Mouse (Mus musculus): ENCODE measurements at regions not wholly inside any gene's neighbourhood (a gene's known extent, or its start where the extent isn't known, plus 50 kb on each side); places are given as distances from the start of the nearest gene placed in this dataset.

GRCm38 (mm10) chr1:88575291-88575690 lies 65.4 kb upstream of the Glrp1 start:
- TF ChIP-seq RCOR1 (conservative IDR thresholded peaks at IDR 0.05; ENCODE audit: low read depth, low read length) (no peak), UBTF (IDR thresholded peaks at IDR 0.05; ENCODE audit: low read depth, low read length) (no peak), MAX (IDR thresholded peaks at IDR 0.05; ENCODE audit: low read length) (no peak), ZKSCAN1 (IDR thresholded peaks at IDR 0.05; ENCODE audit: borderline replicate concordance, low read depth, low read length) (no peak)
- H3K27me3 ChIP-seq (replicated peaks) = no peaks in the 10 kb centered on the region
- no peaks in the 10 kb centered on the region for H3K79me2 ChIP-seq (replicated peaks; ENCODE audit: control insufficient read depth, extremely low read depth, insufficient read depth, poor library complexity, severe bottlenecking)
- no peak overlapping the region for H3K4me2 ChIP-seq (ENCODE audit: insufficient read depth, low read depth, poor library complexity, severe bottlenecking)
- H3K36me3 ChIP-seq (replicated peaks in 1 of 2; ENCODE audit: control insufficient read depth in 1 of 2, insufficient read depth in 1 of 2, low read length in 1 of 2) = no peaks in the 10 kb centered on the region
- in situ Hi-C loops (cut with MboI; ENCODE audit: low pct_ligation_motif_present, low pct_unique_long_range_greater_than_20kb, low sequenced_read_pairs) (no loop called here), dilution Hi-C loops (cut with MboI; ENCODE audit: extremely low pct_ligation_motif_present, extremely low pct_unique_long_range_greater_than_20kb, low sequenced_read_pairs) (no loop called here)
- H3K4me3 ChIP-seq (replicated peaks in 1 of 3; ENCODE audit: low read depth in 2 of 3, low read length in 2 of 3, poor library complexity in 1 of 3) = no peak overlapping the region
- H3K9me3 ChIP-seq (replicated peaks; ENCODE audit: low read length) = peaks cover 32% of the 10 kb centered on the region
- DNase-seq (ENCODE audit: extremely low read depth) = no peak
- no peak overlapping the region for H3K9ac ChIP-seq (ENCODE audit: insufficient read depth, low read depth)
- H3K4me1 ChIP-seq (ENCODE audit: control insufficient read depth in 1 of 2, insufficient read depth in 2 of 2) = 0 out of 4 replicates have a peak, but pooled peaks cover 3 to 4% of the 10 kb centered on the region in 2 experiments
- no peak overlapping the region for H3K27ac ChIP-seq (ENCODE audit: insufficient read depth, low read depth)

- no peaks in the 10 kb centered on the region for H3K79me2 ChIP-seq (replicated peaks; ENCODE audit: control insufficient read depth, extremely low read depth, insufficient read depth, poor library complexity, severe bottlenecking)
- H3K36me3 ChIP-seq (replicated peaks in 1 of 2; ENCODE audit: control insufficient read depth in 1 of 2, insufficient read depth in 1 of 2, low read length in 1 of 2) = no peaks in the 10 kb centered on the region
- dilution Hi-C loops (cut with MboI; ENCODE audit: extremely low pct_ligation_motif_present, extremely low pct_unique_long_range_greater_than_20kb, low sequenced_read_pairs) = no loop called here
These were observed 62.3 kb upstream of the Glrp1 start for GRCm38 (mm10) chr1:88572161-88572560.

DNA sequence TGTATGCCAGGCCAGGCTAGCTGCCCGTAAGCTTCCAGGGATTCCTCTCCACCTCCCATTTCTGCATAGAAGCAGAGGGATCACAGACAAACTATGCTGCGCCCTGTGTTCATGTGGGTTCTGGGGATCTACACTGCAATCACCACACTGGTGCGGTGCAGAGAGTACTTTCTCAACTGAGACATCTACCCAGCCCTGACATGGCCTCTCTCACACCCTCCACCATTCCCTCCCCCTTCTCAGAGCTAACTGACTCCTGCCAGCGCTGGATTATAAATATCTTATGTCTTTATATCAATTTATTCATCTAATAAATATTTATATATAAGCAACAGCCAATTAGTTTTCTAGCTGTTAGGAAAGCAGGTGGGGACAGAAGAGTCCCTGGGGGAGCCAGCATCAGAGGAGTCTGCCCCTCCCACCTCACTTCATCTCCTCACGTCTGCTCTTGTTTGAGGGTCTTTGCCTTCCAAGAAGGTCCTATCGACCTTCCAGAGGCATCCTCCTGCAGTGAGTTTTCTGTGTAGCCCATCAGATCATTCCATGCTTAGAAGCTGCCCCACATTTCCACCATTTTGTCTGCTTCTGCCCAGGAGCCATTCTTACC lies 58.7 kb upstream of the Glrp1 start:
- H3K4me2 ChIP-seq (ENCODE audit: insufficient read depth, low read depth, poor library complexity, severe bottlenecking) = no peak overlapping the region
- TF ChIP-seq USF1 (IDR thresholded peaks at IDR 0.05; ENCODE audit: low read depth, low read length) (no peak), SIN3A (IDR thresholded peaks at IDR 0.05; ENCODE audit: low read length) (no peak), EP300 (IDR thresholded peaks at IDR 0.05; ENCODE audit: low read length) (no peak), BHLHE40 (IDR thresholded peaks at IDR 0.05; ENCODE audit: low read depth, low read length) (no peak), SMC3 (IDR thresholded peaks at IDR 0.05; ENCODE audit: low read depth, low read length) (no peak), PAX5 (IDR thresholded peaks at IDR 0.05; ENCODE audit: low read length) (no peak), TBP (conservative IDR thresholded peaks at IDR 0.05; ENCODE audit: low read depth, low read length) (no peak), KAT2A (IDR thresholded peaks at IDR 0.05; ENCODE audit: insufficient replicate concordance, low read length) (no peak), TCF12 (IDR thresholded peaks at IDR 0.05; ENCODE audit: low read depth, low read length) (no peak), MYC (IDR thresholded peaks at IDR 0.05; ENCODE audit: low read depth, low read length) (no peak), GABPA (IDR thresholded peaks at IDR 0.05; ENCODE audit: insufficient replicate concordance, low read depth, low read length) (no peak), JUN (IDR thresholded peaks at IDR 0.05; ENCODE audit: insufficient read depth, low read depth, low read length) (no peak), HCFC1 (IDR thresholded peaks at IDR 0.05; ENCODE audit: low read depth, low read length) (no peak), ELF1 (IDR thresholded peaks at IDR 0.05; ENCODE audit: low read depth, low read length) (no peak), MAX (IDR thresholded peaks at IDR 0.05; ENCODE audit: low read length) (no peak), NRF1 (IDR thresholded peaks at IDR 0.05; ENCODE audit: low read depth, low read length) (no peak), JUND (conservative IDR thresholded peaks at IDR 0.05; ENCODE audit: low read depth, low read length) (no peak), UBTF (IDR thresholded peaks at IDR 0.05; ENCODE audit: low read depth, low read length) (no peak), E2F4 (IDR thresholded peaks at IDR 0.05; ENCODE audit: insufficient replicate concordance, low read depth, low read length) (no peak)
- H3K4me3 ChIP-seq (replicated peaks in 1 of 3; ENCODE audit: low read depth in 2 of 3, low read length in 2 of 3, poor library complexity in 1 of 3) = no peak overlapping the region
- H3K9ac ChIP-seq (ENCODE audit: insufficient read depth, low read depth) = no peak overlapping the region
- no peaks in the 10 kb centered on the region for H3K27me3 ChIP-seq (replicated peaks)
- H3K79me2 ChIP-seq (replicated peaks; ENCODE audit: control insufficient read depth, extremely low read depth, insufficient read depth, poor library complexity, severe bottlenecking) = no peaks in the 10 kb centered on the region
- no peak for DNase-seq (ENCODE audit: extremely low read depth)
- H3K36me3 ChIP-seq (replicated peaks in 1 of 2; ENCODE audit: control insufficient read depth in 1 of 2, insufficient read depth in 1 of 2, low read length in 1 of 2) = no peaks in the 10 kb centered on the region
- H3K4me1 ChIP-seq (ENCODE audit: control insufficient read depth in 1 of 2, insufficient read depth in 2 of 2) = peaks cover 0 to under 1% of the 10 kb centered on the region in 2 experiments; a peak in 1 of 4 replicates
- dilution Hi-C loops (cut with MboI; ENCODE audit: extremely low pct_ligation_motif_present, extremely low pct_unique_long_range_greater_than_20kb, low sequenced_read_pairs) = no loop called here
- H3K9me3 ChIP-seq (replicated peaks; ENCODE audit: low read length) = peaks cover 33% of the 10 kb centered on the region
- in situ Hi-C loops (cut with MboI; ENCODE audit: low pct_ligation_motif_present, low pct_unique_long_range_greater_than_20kb, low sequenced_read_pairs) = loop anchor here (10.0 kb wide), 1 partner anchor 136 kb away; the partner anchor contains the start of gene Arl4c
- H3K27ac ChIP-seq (ENCODE audit: insufficient read depth, low read depth) = no peak overlapping the region

More at GRCm38 (mm10) chr1:88572161-88572560, 62.3 kb upstream of the Glrp1 start:
- H3K4me3 ChIP-seq (replicated peaks in 1 of 3; ENCODE audit: low read depth in 2 of 3, low read length in 2 of 3, poor library complexity in 1 of 3) = no peak overlapping the region
- H3K9me3 ChIP-seq (replicated peaks; ENCODE audit: low read length) = peaks cover 32% of the 10 kb centered on the region
- DNase-seq (ENCODE audit: extremely low read depth) = no peak
- H3K27me3 ChIP-seq (replicated peaks) = no peaks in the 10 kb centered on the region
- in situ Hi-C loops (cut with MboI; ENCODE audit: low pct_ligation_motif_present, low pct_unique_long_range_greater_than_20kb, low sequenced_read_pairs) = no loop called here
- H3K4me1 ChIP-seq (ENCODE audit: control insufficient read depth in 1 of 2, insufficient read depth in 2 of 2) = 0 out of 4 replicates have a peak, but pooled peaks cover 3 to 4% of the 10 kb centered on the region in 2 experiments
- TF ChIP-seq NRF1 (IDR thresholded peaks at IDR 0.05; ENCODE audit: low read depth, low read length) = no peak
- no peak for TF ChIP-seq E2F4 (IDR thresholded peaks at IDR 0.05; ENCODE audit: insufficient replicate concordance, low read depth, low read length)
- TF ChIP-seq ZNF384 (IDR thresholded peaks at IDR 0.05; ENCODE audit: low read depth, low read length) = no peak
- TF ChIP-seq EP300 (IDR thresholded peaks at IDR 0.05; ENCODE audit: low read length) = no peak
- TF ChIP-seq IRF4 (IDR thresholded peaks at IDR 0.05; ENCODE audit: low read depth, low read length) = no peak
- no peak for TF ChIP-seq MAX (IDR thresholded peaks at IDR 0.05; ENCODE audit: low read length)
- no peak for TF ChIP-seq JUND (conservative IDR thresholded peaks at IDR 0.05; ENCODE audit: low read depth, low read length)
- no peak for TF ChIP-seq SIN3A (IDR thresholded peaks at IDR 0.05; ENCODE audit: low read length)
- H3K27ac ChIP-seq (ENCODE audit: insufficient read depth, low read depth) = no peak overlapping the region
- no peak overlapping the region for H3K4me2 ChIP-seq (ENCODE audit: insufficient read depth, low read depth, poor library complexity, severe bottlenecking)
- no peak overlapping the region for H3K9ac ChIP-seq (ENCODE audit: insufficient read depth, low read depth)
